Mouse (Mus musculus) myocyte (in vitro differentiated cells): ENCODE measurements around the gene 4930518I15Rik.

Experiments used
- CEBPB ChIP-seq: IDR thresholded peaks from 2 replicates; pipeline ENCODE4 v1.6.1; 2011; ENCODE audit warnings: mild to moderate bottlenecking, moderate library complexity; ENCODE audit not compliant: poor library complexity, insufficient read depth, severe bottlenecking
- E2F4 ChIP-seq: IDR thresholded peaks from one replicate; pipeline ENCODE4 v1.6.1; 2011; ENCODE audit warnings: mild to moderate bottlenecking, control low read depth, moderate library complexity; ENCODE audit not compliant: insufficient read depth
- MAX ChIP-seq: IDR thresholded peaks from one replicate; pipeline ENCODE4 v1.6.1; 2011; ENCODE audit warnings: low read depth, mild to moderate bottlenecking, control low read depth
- MYOD1 ChIP-seq, 3 experiments: IDR thresholded peaks; one replicate each; pipeline ENCODE4 v1.6.1; 2011; ENCODE audit warnings: control low read depth in 2 of 3, low read depth in 2 of 3, mild to moderate bottlenecking in 2 of 3, moderate library complexity in 1 of 3; ENCODE audit not compliant: insufficient read length in 2 of 3, control insufficient read depth in 1 of 3
- MYOG ChIP-seq, 3 experiments: IDR thresholded peaks; one replicate each; pipeline ENCODE4 v1.6.1; 2011; ENCODE audit warnings: control low read depth in 2 of 3, low read depth in 2 of 3, mild to moderate bottlenecking in 2 of 3; ENCODE audit not compliant: insufficient read length in 2 of 3, control insufficient read depth in 1 of 3, insufficient read depth in 1 of 3
- POLR2A ChIP-seq: IDR thresholded peaks from one replicate; pipeline ENCODE4 v1.6.1; 2011; ENCODE audit warnings: low read depth, mild to moderate bottlenecking, control low read depth, moderate library complexity; ENCODE audit not compliant: insufficient read length
- POLR2AphosphoS2 ChIP-seq: IDR thresholded peaks from one replicate; pipeline ENCODE4 v1.6.1; 2011; ENCODE audit warnings: low read depth, control low read depth; ENCODE audit not compliant: insufficient read length
- REST ChIP-seq: IDR thresholded peaks from one replicate; pipeline ENCODE4 v1.6.1; 2011; ENCODE audit warnings: mild to moderate bottlenecking, control low read depth, moderate library complexity; ENCODE audit not compliant: insufficient read depth, insufficient read length
- SRF ChIP-seq: IDR thresholded peaks from one replicate; pipeline ENCODE4 v1.6.1; 2011; ENCODE audit warnings: low read depth; ENCODE audit not compliant: control insufficient read depth, insufficient read length
- TCF12 ChIP-seq: IDR thresholded peaks from one replicate; pipeline ENCODE4 v1.6.1; 2011; ENCODE audit warnings: mild to moderate bottlenecking, control low read depth; ENCODE audit not compliant: poor library complexity, insufficient read depth, severe bottlenecking
- TCF3 ChIP-seq: IDR thresholded peaks from one replicate; pipeline ENCODE4 v1.6.1; 2011; ENCODE audit warnings: low read depth, control low read depth; ENCODE audit not compliant: insufficient read length
- USF1 ChIP-seq: IDR thresholded peaks from one replicate; pipeline ENCODE4 v1.6.1; 2011; ENCODE audit warnings: low read depth, mild to moderate bottlenecking, control low read depth, moderate library complexity

DNA sequence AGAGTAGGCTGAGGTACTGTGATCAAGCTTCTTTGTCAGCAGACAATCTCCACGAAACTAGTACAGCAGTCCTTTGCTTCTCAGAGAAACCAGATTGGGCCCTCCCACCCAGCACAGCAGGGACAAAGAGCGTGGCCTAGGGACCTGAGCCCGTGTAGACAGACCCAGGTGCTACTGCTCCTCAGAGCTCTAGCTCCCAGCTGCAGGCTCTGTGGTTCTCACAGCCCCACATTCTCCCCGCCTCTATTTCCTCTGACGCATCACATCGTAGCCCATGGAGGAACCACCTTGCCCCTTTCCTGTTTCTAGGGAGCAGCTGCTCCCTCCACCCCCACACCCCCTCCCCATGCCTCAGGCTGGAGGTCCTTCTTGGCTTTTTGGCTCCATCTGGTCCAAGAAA is 29.3 kb upstream of the 4930518I15Rik start, which contains the start of gene Sla2:
- no peak for TF ChIP-seq POLR2A
- TF ChIP-seq TCF12 = no peak
- TF ChIP-seq MYOG (IDR thresholded peaks at IDR 0.05; ENCODE audit: control insufficient read depth in 1 of 3, insufficient read depth in 1 of 3, insufficient read length in 2 of 3, low read depth in 2 of 3) = no peak
- TF ChIP-seq E2F4 = no peak
- TF ChIP-seq MAX = no peak
- TF ChIP-seq TCF3 = no peak
- TF ChIP-seq USF1 = no peak
- no peak for TF ChIP-seq REST
- TF ChIP-seq MYOD1 (IDR thresholded peaks at IDR 0.05; ENCODE audit: control insufficient read depth in 1 of 3, insufficient read length in 2 of 3, low read depth in 2 of 3) = no peak
- TF ChIP-seq CEBPB = no peak
- no peak for TF ChIP-seq POLR2AphosphoS2
- no peak for TF ChIP-seq SRF
